17 mouse cellular contexts compared by ENCODE assay signal in the genomic region with DNA sequence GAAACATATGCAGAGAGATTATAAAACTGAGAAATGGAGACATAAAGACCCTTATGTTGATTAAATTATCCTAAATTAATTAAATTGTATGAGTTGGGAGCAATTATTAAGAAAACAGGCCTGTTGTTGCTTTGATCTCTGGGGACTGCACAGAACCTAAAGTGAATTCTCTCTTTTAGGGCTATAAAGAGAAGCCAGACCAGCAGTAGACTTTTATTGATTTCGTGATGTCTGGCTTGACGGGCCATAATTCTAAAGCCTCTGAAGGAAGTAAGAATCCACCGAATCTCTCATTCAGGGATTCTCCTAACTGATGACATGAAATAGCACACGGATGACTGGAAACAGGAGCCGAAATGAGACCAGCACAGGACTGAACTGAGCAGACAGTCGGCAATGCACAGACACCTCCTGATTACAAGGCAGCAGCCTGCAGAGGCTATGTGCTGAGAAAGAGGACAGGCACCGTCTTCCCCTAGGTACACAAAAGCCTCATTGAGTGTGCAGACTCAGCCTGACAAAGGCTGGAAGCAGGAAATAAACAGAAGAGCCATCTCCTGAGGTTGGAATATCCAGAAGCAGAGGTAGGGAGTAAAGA. TPM values are rescaled to one million over a fixed set of nuclear protein-coding genes. Genes with fewer than 3 reads are reported as not detected.
DNase-seq lines count a peak whose midpoint lies in the region; ATAC-seq lines count a peak whose summit lies in the region.
"Had no signal": no experiment of that assay in that cellular context is flagged by ENCODE, and none has a peak within 500 bp of the region (broad histone marks: within the 10 kb centered on the region; RNA-seq: fewer than 3 reads in every experiment).

No protein-coding gene starts in this region.

- no peaks in the 10 kb centered on the region for H3K9me3 ChIP-seq in forebrain, embryonic 12.5 days
- peaks cover 7% of the 10 kb centered on the region; the same call in 1 of the 2 replicates for H3K9me3 ChIP-seq in hindbrain, embryonic 10.5 days
- no peaks in the 10 kb centered on the region for H3K9me3 ChIP-seq in midbrain, embryonic 11.5 days (ENCODE audit: control insufficient read depth, low read length)
- H3K9me3 ChIP-seq in neural tube, embryonic 14.5 days (ENCODE audit: control insufficient read depth, low read length), result no peaks in the 10 kb centered on the region
- peaks cover 4% of the 10 kb centered on the region; the same call in 1 of the 2 replicates for H3K9me3 ChIP-seq in kidney, embryonic 14.5 days (ENCODE audit: control insufficient read depth, low read length)
- H3K9me3 ChIP-seq: G1E; heart, embryonic 12.5 days; limb, embryonic 13.5 days had no signal

- H3K27me3 ChIP-seq in forebrain, embryonic 12.5 days, result no peaks in the 10 kb centered on the region
- no peaks in the 10 kb centered on the region for H3K27me3 ChIP-seq in hindbrain, embryonic 10.5 days (ENCODE audit: insufficient read depth, poor library complexity, severe bottlenecking)
- no peaks in the 10 kb centered on the region for H3K27me3 ChIP-seq in midbrain, embryonic 11.5 days (ENCODE audit: control insufficient read depth, insufficient read depth, low read length)
- H3K27me3 ChIP-seq in neural tube, embryonic 14.5 days (ENCODE audit: control insufficient read depth, insufficient read depth, low read length), result no peaks in the 10 kb centered on the region
- no peaks in the 10 kb centered on the region for H3K27me3 ChIP-seq in kidney, embryonic 14.5 days (ENCODE audit: control insufficient read depth, insufficient read depth, low read length)
- H3K27me3 ChIP-seq: heart, embryonic 12.5 days; limb, embryonic 13.5 days had no signal

- no peak overlapping the region for H3K4me2 ChIP-seq in forebrain, embryonic 12.5 days
- no peak overlapping the region for H3K4me2 ChIP-seq in midbrain, embryonic 11.5 days
- H3K4me2 ChIP-seq in neural tube, embryonic 14.5 days (ENCODE audit: low read depth, low read length), result peak overlapping the region; percentile 34
- no peak overlapping the region for H3K4me2 ChIP-seq in kidney, embryonic 14.5 days (replicated peaks; ENCODE audit: low read depth, low read length)
- H3K4me2 ChIP-seq: heart, embryonic 12.5 days; limb, embryonic 13.5 days had no signal

- no peaks in the 10 kb centered on the region for H3K36me3 ChIP-seq in forebrain, embryonic 12.5 days (replicated peaks)
- H3K36me3 ChIP-seq in hindbrain, embryonic 10.5 days, result no peaks in the 10 kb centered on the region
- no peaks in the 10 kb centered on the region for H3K36me3 ChIP-seq in midbrain, embryonic 11.5 days (ENCODE audit: control insufficient read depth, insufficient read depth, low read length)
- no peaks in the 10 kb centered on the region for H3K36me3 ChIP-seq in neural tube, embryonic 14.5 days (ENCODE audit: control insufficient read depth, insufficient read depth, low read length)
- H3K36me3 ChIP-seq in kidney, embryonic 14.5 days (ENCODE audit: control insufficient read depth, insufficient read depth, low read length), result no peaks in the 10 kb centered on the region
- H3K36me3 ChIP-seq: G1E; heart, embryonic 12.5 days; limb, embryonic 13.5 days had no signal

- no peak for DNase-seq in hindbrain, embryonic 10.5 days (ENCODE audit: low spot score)
- DNase-seq in midbrain, embryonic 11.5 days (ENCODE audit: low spot score, missing footprints), result peak; percentile 78
- no peak for DNase-seq in thymus, postnatal 14 days
- no peak for DNase-seq in ovary, adult 18-20 months (ENCODE audit: low spot score)
- DNase-seq: adrenal gland, adult 2 months; cerebellum, adult 2 months; heart, postnatal 4 days; kidney, adult 8-10 months; lung, postnatal 4 days had no signal

- WGBS in forebrain, embryonic 12.5 days, result 59% methylated on average over 7 of the region's 7 CpGs
- WGBS in hindbrain, embryonic 10.5 days, result 57% methylated on average over 7 of the region's 7 CpGs
- 62% methylated on average over 7 of the region's 7 CpGs for WGBS in midbrain, embryonic 11.5 days
- 39% methylated on average over 7 of the region's 7 CpGs for WGBS in neural tube, embryonic 14.5 days
- 56% methylated on average over 7 of the region's 7 CpGs for WGBS in kidney, embryonic 14.5 days

- ATAC-seq in forebrain, embryonic 12.5 days (ENCODE audit: low FRiP score), result peak; percentile 71
- peak; percentile 70; the same call in 1 of the 2 replicates for ATAC-seq in midbrain, embryonic 11.5 days (ENCODE audit: low FRiP score)
- peak; percentile 85 for ATAC-seq in neural tube, embryonic 14.5 days (ENCODE audit: low read depth)
- no peak for ATAC-seq in kidney, embryonic 14.5 days (ENCODE audit: low FRiP score, low TSS enrichment)

- H3K27ac ChIP-seq in forebrain, embryonic 12.5 days, result peak overlapping the region; percentile 75
- H3K27ac ChIP-seq in hindbrain, embryonic 10.5 days, result peak overlapping the region; percentile 75
- H3K27ac ChIP-seq in midbrain, embryonic 11.5 days (ENCODE audit: low read depth, low read length), result peak overlapping the region; percentile 3
- peak overlapping the region; percentile 90 for H3K27ac ChIP-seq in neural tube, embryonic 14.5 days (ENCODE audit: low read depth, low read length)
- no peak overlapping the region for H3K27ac ChIP-seq in kidney, embryonic 14.5 days (ENCODE audit: low read depth, low read length)
- H3K27ac ChIP-seq: limb, embryonic 13.5 days had no signal

- H3K4me3 ChIP-seq in forebrain, embryonic 12.5 days (replicated peaks), result no peak overlapping the region
- H3K4me3 ChIP-seq in hindbrain, embryonic 10.5 days, result peak overlapping the region; percentile 24; the same call in 1 of the 2 replicates
- no peak overlapping the region for H3K4me3 ChIP-seq in midbrain, embryonic 11.5 days (ENCODE audit: low read depth, low read length)
- peak overlapping the region; percentile 26 for H3K4me3 ChIP-seq in neural tube, embryonic 14.5 days (ENCODE audit: low read depth, low read length)
- no peak overlapping the region for H3K4me3 ChIP-seq in kidney, embryonic 14.5 days (ENCODE audit: low read length)
- H3K4me3 ChIP-seq: heart, embryonic 12.5 days; limb, embryonic 13.5 days had no signal

- no peaks in the 10 kb centered on the region for H3K4me1 ChIP-seq in forebrain, embryonic 12.5 days
- H3K4me1 ChIP-seq in hindbrain, embryonic 10.5 days (replicated peaks), result no peaks in the 10 kb centered on the region
- H3K4me1 ChIP-seq in midbrain, embryonic 11.5 days (ENCODE audit: control insufficient read depth, insufficient read depth, low read length), result no peaks in the 10 kb centered on the region
- H3K4me1 ChIP-seq in neural tube, embryonic 14.5 days (ENCODE audit: control insufficient read depth, insufficient read depth, low read length), result no peaks in the 10 kb centered on the region
- H3K4me1 ChIP-seq in kidney, embryonic 14.5 days (ENCODE audit: control insufficient read depth, insufficient read depth, low read length), result no peaks in the 10 kb centered on the region
- H3K4me1 ChIP-seq: heart, embryonic 12.5 days; limb, embryonic 13.5 days had no signal

- 0 out of 2 replicates have a peak overlapping the region, but pooled peaks have one; percentile 4 for H3K9ac ChIP-seq in forebrain, embryonic 12.5 days
- no peak overlapping the region for H3K9ac ChIP-seq in midbrain, embryonic 11.5 days (ENCODE audit: low read length)
- peak overlapping the region; percentile 46; the same call in 1 of the 2 replicates for H3K9ac ChIP-seq in neural tube, embryonic 14.5 days (replicated peaks; ENCODE audit: low read depth, low read length)
- no peak overlapping the region for H3K9ac ChIP-seq in kidney, embryonic 14.5 days (ENCODE audit: low read depth, low read length)
- H3K9ac ChIP-seq: heart, embryonic 12.5 days; limb, embryonic 13.5 days had no signal

RNA-seq across cellular contexts. Expression of gene Magel2, which starts 11.7 kb away (rescaled TPM):
- 22.3 and 30.3 TPM in 2 replicates for polyA plus RNA-seq in forebrain, embryonic 12.5 days (2016; fragmentation: Nextera tagmentation; extraction: Ambion mirVana)
- 5.5 and 11.8 TPM in 2 replicates for polyA plus RNA-seq in hindbrain, embryonic 10.5 days (2016; fragmentation: Nextera tagmentation; extraction: Ambion mirVana)
- 8.6 and 9.6 TPM in 2 replicates for polyA plus RNA-seq in midbrain, embryonic 11.5 days (2014; fragmentation: Nextera tagmentation; extraction: Ambion mirVana)
- 13.6 and 16.6 TPM in 2 replicates for polyA plus RNA-seq in neural tube, embryonic 14.5 days (2014; fragmentation: Nextera tagmentation; extraction: Ambion mirVana)
- 0.39 and 0.84 TPM in 2 replicates for polyA plus RNA-seq in kidney, embryonic 14.5 days (2014; fragmentation: Nextera tagmentation; extraction: Ambion mirVana)
- polyA plus RNA-seq: G1E; gonadal fat pad, adult 2 months; urinary bladder, adult 2 months had no signal

RNA-seq across cellular contexts. Expression of gene Ndn, which starts 18.8 kb away (rescaled TPM):
- polyA plus RNA-seq in forebrain, embryonic 12.5 days (2016; fragmentation: Nextera tagmentation; extraction: Ambion mirVana), result 259 and 280 TPM in 2 replicates
- polyA plus RNA-seq in hindbrain, embryonic 10.5 days (2016; fragmentation: Nextera tagmentation; extraction: Ambion mirVana), result 100 and 194 TPM in 2 replicates
- polyA plus RNA-seq in midbrain, embryonic 11.5 days (2014; fragmentation: Nextera tagmentation; extraction: Ambion mirVana), result 181 and 185 TPM in 2 replicates
- polyA plus RNA-seq in neural tube, embryonic 14.5 days (2014; fragmentation: Nextera tagmentation; extraction: Ambion mirVana), result 394 and 457 TPM in 2 replicates
- 75.1 and 78.4 TPM in 2 replicates for polyA plus RNA-seq in kidney, embryonic 14.5 days (2014; fragmentation: Nextera tagmentation; extraction: Ambion mirVana)

RNA-seq across cellular contexts. Expression of gene Mkrn3, which starts 54.8 kb away (rescaled TPM):
- polyA plus RNA-seq in forebrain, embryonic 12.5 days (2016; fragmentation: Nextera tagmentation; extraction: Ambion mirVana), result 25.1 and 25.5 TPM in 2 replicates
- polyA plus RNA-seq in hindbrain, embryonic 10.5 days (2016; fragmentation: Nextera tagmentation; extraction: Ambion mirVana), result 15.4 and 15.5 TPM in 2 replicates
- 21.9 and 22.4 TPM in 2 replicates for polyA plus RNA-seq in midbrain, embryonic 11.5 days (2014; fragmentation: Nextera tagmentation; extraction: Ambion mirVana)
- polyA plus RNA-seq in neural tube, embryonic 14.5 days (2014; fragmentation: Nextera tagmentation; extraction: Ambion mirVana), result 17.5 and 19.0 TPM in 2 replicates
- polyA plus RNA-seq in kidney, embryonic 14.5 days (2014; fragmentation: Nextera tagmentation; extraction: Ambion mirVana), result 5.4 TPM in 2 replicates

Comparison
In these comparisons a context has a peak if more than half of its experiments do, and no peak if none do; other contexts are left out.
1. H3K4me3 ChIP-seq: peak in hindbrain, embryonic 10.5 days (single experiment) and neural tube, embryonic 14.5 days (single experiment); none in forebrain, embryonic 12.5 days (single experiment), midbrain, embryonic 11.5 days (single experiment) and kidney, embryonic 14.5 days (single experiment).
2. H3K9ac ChIP-seq: peak in forebrain, embryonic 12.5 days (single experiment) and neural tube, embryonic 14.5 days (single experiment); none in midbrain, embryonic 11.5 days (single experiment) and kidney, embryonic 14.5 days (single experiment).